Mouse (Mus musculus) kidney, adult 2 months (tissue): ENCODE data around the gene Creb1.

ENCODE experiments used
- CTCF ChIP-seq: fragments of 200-500 bp; conservative IDR thresholded peaks from 2 replicates; pipeline ENCODE4 v1.5.1; 2011; ENCODE audit warnings: low read depth, mild to moderate bottlenecking, control low read depth, low read length, moderate library complexity, mixed read lengths; ENCODE audit not compliant: insufficient read depth, insufficient read length
- POLR2A ChIP-seq: fragments of 200-500 bp; IDR thresholded peaks from one replicate; pipeline ENCODE4 v1.6.1; 2011; ENCODE audit warnings: low read depth, low read length, control low read depth

DNA sequence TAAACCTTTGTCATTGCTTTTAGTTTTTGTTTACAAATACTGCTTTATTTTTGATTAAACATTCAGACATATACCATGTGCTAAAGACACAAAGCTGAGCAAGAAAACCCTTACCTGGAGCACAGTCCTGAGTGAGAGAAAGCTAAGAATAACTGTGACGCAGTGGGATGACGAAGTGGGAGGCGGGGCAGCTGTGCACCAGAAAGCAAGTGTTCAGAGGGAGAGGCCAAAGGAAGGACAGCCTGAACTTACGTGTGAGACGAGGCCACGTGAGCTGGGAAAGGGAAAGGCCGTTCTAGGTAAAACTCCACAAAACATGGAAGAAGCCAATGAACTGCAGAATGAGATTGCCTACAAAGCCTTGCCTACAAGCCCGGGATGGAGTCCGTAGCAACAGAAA is 77.5 kb downstream of the Creb1 start:
- TF ChIP-seq CTCF, result no peak
- no peak for TF ChIP-seq POLR2A
